Mouse (Mus musculus) embryo, embryonic 11 days (tissue): Measurements from ENCODE around the gene Olfr1428.
"Not testable (repeated sequence)": the region's sequence is repeated elsewhere in the genome, so short reads cannot be mapped to it uniquely, and the experiment has no call there.

ENCODE experiments used
- DNase-seq: peaks from one replicate; pipeline ENCODE4 v3.0.0-alpha.2; 2015

Gene Olfr1428

GRCm38 (mm10) chr19:12115797-12116196, at the start of gene Olfr1428:
Gene Olfr1428, minus strand, starts transcription at chr19:12115897.
- no peak for DNase-seq

- no peak for DNase-seq
Measured at GRCm38 (mm10) chr19:12145452-12145851, 29.8 kb upstream of the Olfr1428 start.

GRCm38 (mm10) chr19:12143356-12143755, 27.7 kb upstream of the Olfr1428 start:
- peak; percentile 11 for DNase-seq

GRCm38 (mm10) chr19:12134289-12134688, 18.6 kb upstream of the Olfr1428 start:
- peak; percentile 44 for DNase-seq

- no peak for DNase-seq
Measured at GRCm38 (mm10) chr19:12123103-12123502, 7.4 kb upstream of the Olfr1428 start, which contains the start of gene Olfr76. Gene Olfr76, minus strand, starts transcription at chr19:12123203.

GRCm38 (mm10) chr19:12116464-12116863, 767 bp upstream of the Olfr1428 start:
- no peak for DNase-seq

GRCm38 (mm10) chr19:12113807-12114206, 1.9 kb downstream of the Olfr1428 start:
- DNase-seq = no peak

GRCm38 (mm10) chr19:12104541-12104940, 11.2 kb downstream of the Olfr1428 start:
- DNase-seq = no peak

GRCm38 (mm10) chr19:12103234-12103633, 12.5 kb downstream of the Olfr1428 start, which contains the start of gene Olfr1427:
Gene Olfr1427, minus strand, starts transcription at chr19:12103334.
- DNase-seq = no peak

GRCm38 (mm10) chr19:12091913-12092312, 23.8 kb downstream of the Olfr1428 start, which contains the start of gene Olfr1426:
Gene Olfr1426, minus strand, starts transcription at chr19:12092013.
- DNase-seq = no peak

GRCm38 (mm10) chr19:12077631-12078030, 38.1 kb downstream of the Olfr1428 start, which contains the start of gene Olfr1425:
Gene Olfr1425, minus strand, starts transcription at chr19:12077731.
- DNase-seq = not testable (repeated sequence)

- DNase-seq = not testable (repeated sequence)
Measured at GRCm38 (mm10) chr19:12069546-12069945, 46.2 kb downstream of the Olfr1428 start.

- DNase-seq = not testable (repeated sequence)
Measured at GRCm38 (mm10) chr19:12067806-12068205, 47.9 kb downstream of the Olfr1428 start.

GRCm38 (mm10) chr19:12062582-12062981, 53.1 kb downstream of the Olfr1428 start, which contains the start of gene Olfr1424:
Gene Olfr1424, minus strand, starts transcription at chr19:12062682.
- not testable (repeated sequence) for DNase-seq
